Mouse (Mus musculus) 3134 (cell line): Measurements from ENCODE around the gene 1110051M20Rik.

ENCODE experiments used
- DNase-seq: peaks from one replicate; pipeline ENCODE4 v3.0.0-alpha.2; 2011; ENCODE audit warnings: low spot score; ENCODE audit not compliant: insufficient read length; ENCODE audit errors: extremely low read depth

The 1110051M20Rik gene

DNA sequence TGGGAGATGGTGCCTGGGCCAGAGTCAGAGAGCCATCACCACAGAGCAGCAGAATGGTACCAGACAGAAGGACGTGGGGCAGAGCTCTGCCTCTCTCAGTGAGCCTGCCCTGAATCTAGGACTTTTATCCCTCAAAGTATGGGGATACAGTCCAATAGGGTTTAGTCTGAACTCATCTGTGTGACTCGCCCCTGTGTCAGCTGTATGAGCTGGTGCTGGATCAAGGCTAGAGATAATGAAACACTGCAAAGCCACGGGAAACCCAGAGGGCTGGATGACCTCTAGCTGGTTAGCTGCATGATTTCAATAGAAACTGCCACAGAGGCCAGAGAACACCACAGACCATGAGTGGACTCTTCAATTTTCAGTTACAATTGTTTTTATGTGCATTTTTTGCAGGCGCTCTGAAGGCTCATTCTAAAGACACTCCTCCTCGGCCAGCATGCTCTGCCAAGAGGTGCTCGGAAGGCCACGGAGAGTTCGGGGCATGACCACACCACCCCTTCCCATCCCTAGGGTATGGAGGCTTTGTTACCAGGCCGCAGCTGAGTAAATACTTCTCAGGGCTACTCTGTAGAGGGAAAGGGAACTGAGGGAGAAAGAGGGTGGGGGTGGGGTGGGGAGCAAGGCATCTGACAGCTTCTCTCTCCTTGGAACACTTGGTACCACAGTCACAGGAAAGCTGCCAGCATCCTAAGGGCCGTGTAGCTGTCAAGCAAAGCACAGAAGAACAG lies 131.8 kb downstream of the 1110051M20Rik start:
- no peak for DNase-seq

DNA sequence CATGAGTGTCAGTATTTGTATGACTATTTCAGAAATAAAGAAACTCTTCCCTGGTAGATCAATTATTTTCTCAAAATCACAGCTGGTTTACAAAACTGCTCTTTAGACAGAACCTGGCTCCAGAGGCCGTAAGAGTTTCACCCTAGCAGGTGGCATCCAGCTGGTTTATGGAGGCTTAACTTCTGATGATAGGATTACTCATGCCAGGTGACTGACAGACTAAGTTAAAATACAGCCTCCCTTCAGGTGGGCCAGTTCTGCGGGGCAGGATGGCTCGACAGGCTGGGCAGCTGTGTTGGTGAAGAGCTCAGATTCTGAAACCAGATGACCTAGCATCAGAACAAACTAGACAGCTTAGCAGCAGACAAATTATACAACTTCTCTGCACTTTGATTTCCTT lies 135.0 kb downstream of the 1110051M20Rik start:
- DNase-seq, result no peak

DNA sequence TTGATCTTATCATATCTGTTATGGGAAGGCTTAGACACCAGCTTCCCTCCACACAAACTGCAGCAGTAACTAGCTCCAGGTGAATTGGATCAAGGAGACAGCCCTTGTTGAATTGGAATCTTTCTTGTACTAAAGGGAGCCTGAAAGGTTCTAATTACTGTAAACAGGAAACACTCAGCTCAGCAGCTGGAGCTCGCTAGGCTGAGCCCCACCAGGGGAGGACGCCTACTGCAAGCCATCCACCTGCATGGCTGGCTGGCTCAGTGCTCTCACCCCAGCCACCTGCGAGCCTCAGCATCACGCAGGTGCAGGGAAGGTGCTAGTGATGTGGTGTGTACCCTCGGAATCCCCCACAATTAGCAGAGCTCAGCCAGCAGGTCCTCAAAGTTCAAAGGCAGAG lies 135.8 kb downstream of the 1110051M20Rik start:
- DNase-seq, result no peak

DNA sequence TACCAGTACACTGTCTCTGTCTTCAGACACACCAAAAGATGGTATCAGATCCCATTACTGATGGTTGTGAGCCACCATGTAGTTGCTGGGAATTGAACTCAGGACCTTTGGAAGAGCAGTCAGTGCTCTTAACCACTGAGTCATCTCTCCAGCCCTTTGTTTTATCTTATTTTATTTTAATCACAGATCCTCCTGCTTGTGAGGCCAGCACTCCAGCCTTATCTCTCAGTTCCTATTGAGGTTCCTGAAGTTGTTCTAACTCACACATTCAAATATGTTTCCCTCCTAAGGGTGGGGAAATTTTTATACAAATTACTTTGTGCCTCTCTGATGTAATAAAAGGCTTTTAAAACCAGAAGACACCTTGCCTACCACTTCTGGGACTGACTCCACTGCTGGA lies 137.9 kb downstream of the 1110051M20Rik start:
- DNase-seq, result no peak

DNA sequence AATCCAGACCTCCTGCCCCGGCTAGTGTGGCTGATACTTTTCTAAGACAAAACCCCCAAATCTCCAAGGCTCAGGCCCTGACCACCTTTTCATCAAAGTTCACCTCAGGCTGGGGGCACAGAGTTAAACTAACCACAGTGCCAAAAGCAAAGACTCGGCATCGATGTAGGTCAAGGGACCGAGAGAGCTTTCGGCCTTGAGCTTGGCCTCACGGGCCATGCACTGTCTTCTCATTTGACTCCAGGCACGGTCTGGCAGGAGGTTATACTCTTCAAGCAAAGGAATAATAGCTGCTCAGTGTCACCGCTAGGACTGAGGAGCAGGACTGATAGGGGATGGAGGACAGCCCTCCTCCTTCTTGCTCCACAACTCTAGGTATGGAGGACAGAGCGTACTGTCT lies 138.6 kb downstream of the 1110051M20Rik start:
- no peak for DNase-seq

DNA sequence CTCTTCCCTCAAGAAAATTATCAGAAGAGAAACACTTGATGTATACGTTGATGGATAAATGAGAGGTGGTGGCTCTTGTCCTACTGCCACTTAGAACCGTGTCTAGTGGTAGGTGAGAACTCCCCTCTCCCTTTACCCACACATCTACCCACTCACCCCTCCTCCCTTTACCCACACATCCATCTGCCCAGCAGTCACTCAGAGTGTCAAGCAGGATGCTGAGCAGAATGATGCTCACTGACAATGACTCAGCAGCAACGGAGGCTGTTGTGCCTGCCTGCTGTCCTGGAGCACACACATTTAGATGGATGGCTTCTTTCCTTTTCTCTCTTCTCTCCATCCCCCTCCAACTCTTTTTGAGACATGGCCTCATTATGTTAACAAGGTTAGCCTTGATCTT lies 141.7 kb downstream of the 1110051M20Rik start:
- no peak for DNase-seq

DNA sequence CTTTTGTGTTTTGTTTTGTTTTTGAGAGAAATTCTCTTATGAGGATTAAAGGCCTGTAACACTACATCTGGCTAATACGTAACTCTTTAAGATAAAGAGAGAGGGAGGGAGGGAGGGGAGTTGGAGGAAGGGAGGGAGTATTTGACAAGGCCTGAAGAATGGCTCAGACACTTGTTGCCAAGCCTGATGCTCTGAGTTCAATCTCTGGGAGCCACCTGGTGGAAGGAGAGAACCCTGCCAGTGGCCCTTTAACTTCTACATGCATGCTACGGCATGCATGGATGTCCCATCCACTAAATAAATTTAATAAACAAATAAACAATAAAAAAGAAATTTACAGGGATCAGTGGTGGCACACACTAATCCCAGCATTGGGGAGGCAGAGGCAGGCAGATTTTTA lies 142.7 kb downstream of the 1110051M20Rik start:
- no peak for DNase-seq

DNA sequence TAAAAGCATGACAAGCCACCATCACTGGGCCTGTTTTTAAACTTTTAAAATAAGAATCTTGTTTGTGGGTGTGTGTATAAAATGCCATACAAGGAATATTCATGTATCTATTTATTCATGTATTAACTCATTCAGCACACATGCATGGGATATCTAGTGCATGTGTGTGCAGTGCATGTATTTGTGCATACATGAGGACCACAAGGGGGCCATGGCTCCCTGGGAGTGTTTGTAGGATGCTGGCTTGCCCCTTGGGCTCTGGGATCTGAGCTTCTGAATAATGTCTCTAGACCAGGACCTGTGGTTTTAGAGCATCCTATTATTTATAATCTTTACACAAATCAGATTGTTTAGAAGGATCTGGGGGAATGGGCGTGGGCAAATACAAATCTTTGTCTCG lies 143.7 kb downstream of the 1110051M20Rik start:
- no peak for DNase-seq

DNA sequence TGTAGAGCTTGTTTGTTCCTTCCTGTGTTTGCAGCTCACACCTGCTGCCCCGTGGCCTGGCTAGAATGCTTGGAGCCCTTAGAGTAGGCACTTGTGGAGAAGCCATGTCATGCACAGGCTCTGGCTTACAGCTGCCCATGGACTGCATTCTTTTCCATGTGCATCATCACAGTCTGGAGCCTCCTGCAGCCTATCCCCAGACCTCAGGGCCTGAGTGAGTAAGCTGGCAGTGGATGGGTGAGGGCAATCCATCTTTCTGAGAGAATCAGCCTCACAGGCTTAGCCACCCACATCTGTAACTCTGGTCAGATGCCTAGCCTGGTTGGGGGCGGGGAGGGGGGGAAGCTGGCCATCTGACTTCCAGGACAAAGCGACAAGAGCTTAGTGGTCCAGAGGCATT lies 145.3 kb downstream of the 1110051M20Rik start:
- peak; percentile 76 for DNase-seq

DNA sequence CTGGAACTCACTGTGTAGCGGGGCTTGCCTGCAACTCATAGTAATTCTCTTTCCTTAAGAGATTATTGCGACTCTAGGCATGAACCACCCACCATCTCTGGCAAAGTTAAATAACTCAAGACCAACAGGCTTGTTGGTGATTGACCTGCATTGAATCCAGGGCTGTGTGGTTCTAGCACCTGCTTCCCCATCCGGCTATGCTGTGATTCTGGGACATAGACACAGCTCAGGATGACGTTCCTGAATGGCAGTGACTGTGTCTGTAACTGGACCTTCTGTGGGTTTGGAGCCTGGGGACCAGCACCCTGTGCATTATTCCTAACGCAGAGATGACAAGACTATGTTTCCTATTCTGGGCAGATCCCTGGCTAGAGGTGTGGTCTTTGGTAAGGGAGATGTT lies 148.6 kb downstream of the 1110051M20Rik start:
- DNase-seq, result no peak

DNA sequence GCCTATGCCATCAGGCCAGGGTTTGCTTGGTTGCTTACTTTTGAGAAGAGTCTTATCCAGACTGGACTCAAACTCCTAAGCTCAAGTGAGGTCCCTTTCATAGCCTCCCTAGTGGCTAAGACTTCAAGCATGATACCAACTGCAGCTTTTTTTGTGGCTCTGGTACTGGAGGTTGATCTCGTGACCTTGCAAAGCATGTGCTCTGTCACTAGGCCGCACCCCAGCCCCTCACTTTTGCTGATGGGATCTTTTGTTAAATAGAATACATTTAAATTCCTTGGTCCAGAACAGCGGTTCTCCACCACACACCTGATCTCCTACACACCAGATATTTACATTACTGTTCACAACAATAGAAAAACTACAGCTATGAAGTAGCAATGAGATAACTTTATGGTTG lies 150.3 kb downstream of the 1110051M20Rik start:
- DNase-seq, result no peak

DNA sequence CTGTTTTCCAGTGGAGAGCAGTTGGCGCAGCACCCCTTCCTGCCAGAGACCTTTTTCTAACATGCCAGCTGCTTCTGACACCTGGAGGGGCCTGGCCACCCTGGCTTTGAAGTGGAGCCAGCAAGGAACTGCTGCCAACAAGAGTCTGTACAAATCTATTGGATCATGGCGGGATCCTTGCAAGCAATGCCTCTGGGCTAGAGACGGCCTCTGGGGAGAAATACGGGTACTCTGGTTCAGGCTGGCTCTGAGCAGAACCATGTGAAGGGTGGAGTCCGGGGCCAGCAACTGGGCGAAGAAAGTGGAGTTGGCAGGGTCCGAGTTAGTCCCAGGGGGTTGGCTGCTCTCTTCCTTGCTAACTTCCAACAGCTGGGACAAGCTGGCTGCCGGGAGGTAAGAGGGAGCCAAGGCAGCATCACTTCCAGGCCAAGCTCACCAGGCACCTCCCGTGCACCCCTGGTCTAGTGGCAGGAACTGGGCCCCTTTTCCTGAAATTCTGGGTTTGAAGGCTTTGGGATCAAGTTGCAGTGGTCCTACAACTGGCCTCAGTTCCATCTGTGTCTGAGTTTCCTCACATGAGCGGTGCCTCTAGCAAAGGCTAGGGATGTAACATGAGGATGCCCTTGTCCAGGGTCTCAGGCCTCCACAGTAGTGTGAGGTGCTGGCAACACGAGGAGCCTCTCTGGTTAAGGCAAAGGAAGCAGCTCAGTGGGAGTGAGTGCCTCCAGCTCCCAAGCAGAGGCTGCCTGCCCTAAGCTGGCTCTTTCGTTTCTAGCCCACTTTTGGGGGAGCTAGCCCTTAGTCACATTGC lies 153.1 kb downstream of the 1110051M20Rik start:
- peak; percentile 23 for DNase-seq

DNA sequence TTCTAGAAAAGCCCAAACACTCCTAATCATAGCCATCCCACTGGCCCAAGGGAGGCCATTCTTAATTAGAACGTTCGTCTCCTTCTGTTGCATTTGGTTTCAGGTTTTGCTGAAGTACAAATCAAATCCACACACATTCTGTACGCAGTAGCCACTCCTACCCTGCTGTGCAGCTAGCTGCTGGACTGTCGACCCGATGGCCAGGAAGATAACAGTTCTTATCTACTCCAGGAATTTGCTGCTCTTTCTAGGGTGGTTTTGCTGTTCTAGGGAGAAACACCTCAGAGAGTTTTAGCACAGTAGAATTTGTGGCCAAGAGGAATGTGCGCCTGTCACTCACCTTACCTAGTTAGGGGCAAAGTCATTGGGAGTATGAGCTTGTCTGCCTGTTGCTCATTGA lies 156.9 kb downstream of the 1110051M20Rik start:
- DNase-seq, result no peak

DNA sequence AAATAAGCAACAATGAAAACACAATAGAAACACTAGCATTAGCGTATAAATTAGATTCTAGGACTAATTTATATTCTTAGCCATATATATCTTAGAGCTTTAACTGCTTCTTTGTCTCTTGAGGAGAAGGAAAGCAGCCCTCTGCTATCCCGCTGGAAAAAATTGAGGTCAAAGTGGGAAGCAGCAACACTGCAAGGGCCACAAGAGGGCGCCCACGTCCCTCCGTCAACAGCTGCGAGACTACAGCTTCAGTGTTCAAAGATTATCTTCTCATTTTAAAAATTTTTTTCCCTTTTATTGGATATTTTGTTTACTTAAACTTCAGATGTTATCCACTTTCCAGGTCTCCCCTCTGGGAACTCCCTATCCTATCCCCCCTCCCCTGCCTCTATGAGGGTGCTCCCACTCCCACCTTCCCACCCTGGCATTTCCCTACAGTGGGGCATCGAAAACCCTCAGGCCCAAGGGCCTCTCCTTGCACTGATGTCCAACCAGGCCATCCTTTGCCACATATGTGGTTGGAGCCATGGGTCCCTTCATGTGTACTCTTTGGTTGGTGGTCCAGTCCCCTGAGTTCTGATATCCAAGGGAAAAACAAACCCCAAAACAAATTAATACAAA lies 158.5 kb downstream of the 1110051M20Rik start:
- peak; percentile 25 for DNase-seq

DNA sequence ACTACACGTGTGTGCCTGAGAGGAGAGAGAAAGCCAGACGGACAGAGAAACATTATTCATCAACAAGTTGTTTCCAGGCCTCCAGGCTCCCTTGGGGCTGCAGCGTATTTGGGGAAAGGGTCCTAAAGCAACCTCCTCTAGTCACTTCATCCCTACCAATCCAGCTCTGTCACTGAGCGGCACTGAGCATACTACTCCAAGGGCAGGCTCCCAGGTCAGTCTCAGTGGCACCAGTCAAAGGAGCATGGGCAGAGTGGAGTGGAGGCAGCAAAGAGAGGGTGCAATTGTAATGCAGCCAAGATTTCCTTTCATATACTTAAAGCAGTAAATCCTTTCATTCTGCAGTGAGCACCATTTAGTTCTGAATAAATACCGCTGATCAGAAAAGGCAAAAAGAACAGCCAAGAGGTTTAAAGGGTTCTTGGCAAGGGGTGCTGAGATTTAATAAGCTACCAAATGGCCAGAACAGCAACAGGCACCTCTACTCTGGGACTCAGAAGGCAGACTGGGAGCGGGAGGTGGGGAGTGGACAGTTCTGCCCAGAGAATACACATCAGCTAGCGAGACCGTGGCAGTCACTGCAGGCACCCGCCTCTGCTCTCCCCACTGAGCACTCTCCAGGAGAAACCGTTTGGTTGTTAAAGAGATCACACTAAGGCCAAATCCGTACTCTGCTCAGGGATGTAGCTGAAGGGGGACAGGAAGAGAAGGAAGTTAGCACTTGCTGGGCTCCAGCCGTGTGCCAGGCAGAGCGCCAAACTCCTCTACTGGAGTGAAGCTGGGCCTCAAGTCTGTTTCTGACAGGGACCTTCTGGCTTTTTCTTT lies 159.9 kb downstream of the 1110051M20Rik start:
- no peak for DNase-seq

DNA sequence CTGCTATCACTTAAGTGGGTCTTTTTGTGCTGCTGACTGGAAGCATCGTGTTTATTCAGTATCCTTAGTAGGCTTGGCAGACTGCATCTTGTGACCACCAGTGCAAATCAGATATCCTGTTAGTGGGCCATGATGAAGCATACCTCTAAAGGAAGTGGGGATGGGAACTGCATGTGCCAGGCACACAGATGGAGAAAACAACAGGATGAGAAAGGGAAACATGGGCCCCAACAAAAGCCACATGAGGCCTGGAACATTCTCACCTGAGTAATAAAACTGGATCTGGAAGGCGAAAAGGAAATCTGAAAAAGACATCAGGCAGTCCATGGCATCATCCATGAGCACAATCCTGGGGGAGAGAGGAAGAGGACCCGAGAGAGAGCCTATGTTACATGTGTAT lies 160.5 kb downstream of the 1110051M20Rik start:
- no peak for DNase-seq

DNA sequence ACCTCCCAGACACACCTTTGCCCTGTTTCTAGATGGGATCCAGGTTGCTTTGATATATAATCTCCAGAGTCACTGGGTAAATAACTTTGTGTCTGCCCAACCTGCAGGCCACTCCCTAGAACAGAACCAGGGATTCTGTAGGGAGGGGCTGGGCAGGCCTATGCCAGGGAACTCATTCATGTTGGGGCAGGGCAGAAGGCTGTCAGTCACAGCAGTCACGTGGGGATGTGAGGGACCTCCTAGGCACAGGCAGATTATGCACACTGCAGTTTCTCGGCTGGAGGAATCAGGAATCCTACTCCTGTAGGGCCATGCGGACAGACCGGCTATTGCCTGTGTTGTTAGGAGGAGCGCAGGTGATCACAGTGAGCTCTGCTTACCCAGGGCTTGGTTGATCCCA lies 163.1 kb downstream of the 1110051M20Rik start:
- no peak for DNase-seq

DNA sequence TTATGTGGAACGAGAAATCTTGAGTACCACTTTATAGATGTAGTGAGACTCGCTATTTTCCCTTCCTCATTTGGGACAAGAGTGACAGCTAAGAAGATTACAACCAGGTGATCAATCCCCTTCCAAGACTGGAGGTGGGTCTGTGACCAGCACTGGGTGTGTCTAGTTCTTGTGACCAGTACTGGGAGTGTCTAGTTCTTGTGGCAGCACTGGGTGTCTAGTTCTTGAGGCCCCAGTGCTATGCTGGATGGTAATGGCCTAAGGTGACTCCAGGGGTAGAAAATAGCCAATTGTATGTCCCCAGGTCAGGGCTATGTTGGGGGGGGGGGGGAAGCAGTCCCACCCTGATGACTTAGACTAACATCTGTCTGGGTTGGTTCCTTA lies 165.1 kb downstream of the 1110051M20Rik start:
- DNase-seq, result no peak

DNA sequence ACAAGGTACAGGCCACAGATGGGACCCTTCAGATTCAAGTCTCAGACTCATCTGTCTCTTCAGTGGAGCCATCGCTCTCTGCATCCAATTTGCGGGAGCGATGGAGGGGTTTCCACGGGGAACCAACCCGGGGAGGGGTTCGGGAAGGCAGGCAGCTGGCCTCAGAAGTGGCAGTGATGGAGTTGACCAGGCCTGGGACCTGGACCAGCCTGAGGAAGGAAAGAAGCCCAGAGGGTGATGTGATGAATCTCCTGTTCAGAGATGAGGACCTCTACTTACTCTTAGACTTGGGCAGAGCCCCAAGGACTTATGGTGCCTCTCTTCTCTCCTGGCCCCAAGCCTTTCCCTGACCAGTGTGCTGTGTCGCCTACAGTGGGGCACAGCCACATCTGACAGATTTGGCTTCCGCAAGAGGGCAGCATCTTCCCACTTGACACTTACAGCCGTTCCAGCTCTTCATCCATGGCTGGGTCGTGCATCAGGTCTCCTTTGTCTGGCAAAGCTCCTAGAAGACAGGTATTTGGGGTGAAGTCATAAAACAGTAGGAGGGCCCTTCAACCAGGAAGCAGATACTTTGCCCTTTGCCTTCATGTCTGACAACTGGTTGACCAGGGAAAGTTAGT lies 165.6 kb downstream of the 1110051M20Rik start:
- peak; percentile 22 for DNase-seq

DNA sequence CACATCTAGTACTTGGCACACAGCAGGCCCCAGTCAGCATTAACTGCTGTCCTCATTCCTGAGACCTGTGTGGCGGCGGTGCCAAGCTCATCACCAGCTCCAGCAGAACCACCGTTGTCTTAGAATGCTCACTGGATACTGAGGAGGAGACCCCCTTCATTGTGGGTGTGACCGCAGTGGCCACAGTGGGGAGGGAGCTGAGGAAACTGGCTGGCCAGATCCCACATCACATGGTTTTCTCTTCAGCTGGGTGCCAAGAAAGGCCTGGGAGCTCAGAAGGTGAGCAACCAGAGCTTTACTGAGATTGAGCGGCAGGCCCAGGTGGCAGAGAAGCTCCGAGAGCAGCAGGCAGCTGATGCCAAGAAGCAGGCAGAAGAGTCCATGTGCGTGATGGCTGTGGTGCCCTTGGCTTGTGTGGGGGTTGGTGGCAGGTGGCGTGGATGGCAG lies 174.8 kb downstream of the 1110051M20Rik start:
- no peak for DNase-seq
